Mouse (Mus musculus) WW6 (cell line): ENCODE data around the gene Sf3a2.
A peak's percentile ranks its signal among the peaks of the same experiment; 100 is the strongest.
"Not testable (repeated sequence)": the region's sequence is repeated elsewhere in the genome, so short reads cannot be mapped to it uniquely, and the experiment has no call there.

Source experiments
- DNase-seq: peaks from one replicate; pipeline ENCODE4 v3.0.0-alpha.2; 2013; ENCODE audit warnings: low read depth, low spot score

The Sf3a2 gene

DNA sequence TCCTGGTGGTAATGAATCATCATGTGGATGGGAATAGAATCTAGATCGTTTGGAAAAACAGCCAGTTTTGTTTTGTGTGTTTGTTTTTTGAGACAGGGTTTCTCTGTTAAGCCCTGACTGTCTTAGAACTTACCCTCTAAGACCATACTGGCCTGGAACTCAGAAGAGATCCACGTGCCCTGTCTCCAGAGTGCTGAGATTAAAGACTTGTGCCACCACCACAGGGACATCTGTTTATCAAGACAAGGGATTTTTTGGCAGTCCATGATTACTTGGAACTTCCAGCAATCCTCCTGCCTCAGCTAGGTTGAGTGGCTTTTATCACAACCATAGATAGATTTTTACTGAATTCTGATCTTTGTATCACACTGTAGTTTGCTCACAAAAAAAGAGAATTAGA, 26.8 kb downstream of the Sf3a2 start:
- DNase-seq, result no peak

DNA sequence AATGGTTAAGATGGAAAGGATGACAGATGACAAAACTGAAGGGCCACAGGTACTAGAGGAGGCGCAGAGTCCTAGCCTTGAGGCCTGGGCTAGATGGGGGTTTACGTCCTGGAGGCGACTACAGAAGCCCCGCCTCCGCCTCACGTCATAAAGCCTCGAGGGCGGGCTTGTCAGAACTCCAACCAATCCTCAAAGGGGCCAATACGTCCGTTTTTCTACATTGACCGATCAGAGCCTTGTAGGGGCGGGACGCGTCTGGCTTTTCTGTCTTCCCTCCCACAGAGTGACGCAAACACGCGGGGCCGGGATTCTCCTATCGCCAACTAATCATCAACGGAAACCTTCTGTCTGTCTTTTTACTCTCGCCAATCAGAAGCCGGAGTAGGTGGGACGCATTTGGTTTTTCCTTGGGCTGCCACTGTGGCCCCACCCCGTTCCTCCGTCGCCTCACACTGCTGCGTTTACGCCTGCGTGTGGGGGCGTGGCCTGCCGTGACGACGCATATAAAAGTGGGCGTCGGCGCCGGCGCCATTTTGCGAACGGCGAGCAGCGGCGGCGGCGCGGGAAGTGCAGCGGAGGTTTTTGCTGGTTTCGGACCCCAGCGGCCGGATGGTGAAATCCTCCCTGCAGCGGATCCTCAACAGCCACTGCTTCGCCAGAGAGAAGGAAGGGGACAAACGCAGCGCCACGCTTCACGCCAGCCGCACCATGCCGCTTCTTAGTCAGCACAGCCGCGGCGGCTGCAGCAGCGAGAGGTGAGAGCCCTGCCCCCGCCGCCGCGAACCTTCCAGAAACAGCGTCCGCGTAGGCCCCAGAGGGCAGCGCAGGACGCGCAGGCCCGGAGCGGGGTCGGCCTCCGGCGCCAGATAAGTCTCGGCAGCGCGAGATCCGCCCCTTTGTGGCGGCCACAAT, 28.4 kb downstream of the Sf3a2 start, which contains the start of gene Oaz1:
Oaz1 (plus strand) TSS at position 506 of the 912 bp plus-strand sequence.
- peak; percentile 98 for DNase-seq

- DNase-seq, result no peak
Measured at GRCm38 (mm10) chr10:80827063-80827869, 29.3 kb downstream of the Sf3a2 start.

DNA sequence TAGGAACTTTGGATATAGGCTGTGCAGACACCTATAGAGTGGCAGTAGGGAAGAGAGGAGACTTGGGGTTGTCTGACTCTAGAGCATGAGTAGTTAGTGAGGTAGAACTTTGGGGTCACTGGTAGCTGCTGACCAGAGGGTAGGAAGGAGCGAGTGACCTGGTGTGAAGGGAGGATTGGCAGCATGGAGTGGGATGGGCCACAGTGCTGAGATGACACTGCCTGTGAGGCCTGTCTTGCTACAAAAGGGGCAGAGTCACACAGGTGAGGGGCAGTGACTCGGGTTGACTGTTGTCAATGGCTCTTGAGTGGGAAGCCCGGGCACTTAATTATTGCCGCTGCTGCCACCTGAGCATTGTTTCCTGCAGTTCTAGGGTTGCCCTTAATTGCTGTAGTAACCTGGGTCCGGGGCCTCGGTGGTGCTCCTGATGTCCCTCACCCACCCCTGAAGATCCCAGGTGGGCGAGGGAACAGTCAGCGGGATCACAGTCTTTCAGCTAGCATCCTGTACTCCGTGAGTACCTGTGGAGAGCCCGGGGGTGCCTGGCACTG, 29.9 kb downstream of the Sf3a2 start:
- no peak for DNase-seq

- not testable (repeated sequence) for DNase-seq
Measured at GRCm38 (mm10) chr10:80828587-80828986, 30.6 kb downstream of the Sf3a2 start.

- no peak for DNase-seq
Measured at GRCm38 (mm10) chr10:80829359-80830278, 31.6 kb downstream of the Sf3a2 start.

DNA sequence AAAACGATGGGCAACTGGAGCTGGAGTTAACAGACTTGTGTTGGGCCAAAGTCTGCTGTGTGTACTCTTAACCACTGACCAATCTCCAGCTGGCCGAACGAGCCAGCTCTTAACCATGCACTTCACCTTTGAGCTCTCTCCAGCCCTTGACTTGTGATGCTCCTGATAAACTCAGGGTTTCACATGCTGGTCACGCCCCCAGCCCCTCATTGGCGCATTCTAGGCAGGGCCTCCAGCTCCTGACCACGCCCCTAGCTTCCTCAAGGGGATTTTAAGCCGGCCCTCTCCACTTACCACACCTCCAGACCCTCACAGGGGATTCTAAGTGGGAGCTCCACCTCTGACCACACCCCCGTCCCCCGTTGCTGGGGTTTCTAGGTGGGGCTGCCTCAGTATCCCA, 33.1 kb downstream of the Sf3a2 start:
- DNase-seq, result peak; percentile 80

GRCm38 (mm10) chr10:80832818-80833217, 34.8 kb downstream of the Sf3a2 start:
- DNase-seq, result no peak

- no peak for DNase-seq
Measured at GRCm38 (mm10) chr10:80835617-80836016, 37.6 kb downstream of the Sf3a2 start.

DNA sequence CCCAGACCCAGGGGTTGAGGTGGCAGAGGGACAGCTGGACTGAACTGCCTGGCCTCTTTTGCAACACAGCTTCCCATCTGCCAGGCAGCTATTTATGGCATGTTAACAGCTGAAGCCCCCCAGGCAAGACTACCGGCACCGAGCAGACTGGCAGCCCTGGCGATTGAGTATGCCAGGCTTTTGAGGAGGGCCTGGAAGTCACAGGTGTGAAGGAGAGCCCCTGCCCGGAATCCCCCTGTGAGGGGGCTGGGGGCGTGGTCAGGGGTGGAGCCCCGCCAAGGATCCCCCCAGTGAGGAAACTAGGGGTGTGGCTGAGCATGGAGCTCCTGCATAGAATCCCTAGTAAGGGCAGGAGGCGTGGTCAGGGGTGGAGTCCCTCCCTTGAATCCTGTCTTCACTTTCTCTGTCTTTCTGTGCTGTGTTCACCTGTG, 39.0 kb downstream of the Sf3a2 start:
- no peak for DNase-seq

GRCm38 (mm10) chr10:80837827-80838226, 39.8 kb downstream of the Sf3a2 start:
- no peak for DNase-seq

GRCm38 (mm10) chr10:80838346-80838912, 40.4 kb downstream of the Sf3a2 start:
- DNase-seq, result no peak

DNA sequence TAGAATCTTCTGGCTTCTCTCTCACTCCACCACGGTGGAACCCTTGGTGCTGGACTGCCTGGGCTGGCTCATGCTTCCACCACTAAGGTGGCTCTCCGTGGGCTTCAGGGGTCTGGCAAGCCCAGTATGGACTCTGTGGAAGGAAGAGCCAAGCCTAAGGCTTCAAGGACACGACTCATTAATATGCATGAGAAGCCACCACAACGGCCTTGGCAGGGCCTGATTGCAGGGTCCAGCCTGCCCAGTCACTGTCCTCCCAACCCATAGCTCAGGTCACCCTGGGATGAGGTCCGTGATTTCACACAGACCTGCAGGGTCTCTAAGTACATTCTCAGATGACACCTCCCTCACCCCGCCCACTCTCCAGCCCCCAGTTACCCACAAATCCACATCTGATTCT, 41.9 kb downstream of the Sf3a2 start:
- no peak for DNase-seq

DNA sequence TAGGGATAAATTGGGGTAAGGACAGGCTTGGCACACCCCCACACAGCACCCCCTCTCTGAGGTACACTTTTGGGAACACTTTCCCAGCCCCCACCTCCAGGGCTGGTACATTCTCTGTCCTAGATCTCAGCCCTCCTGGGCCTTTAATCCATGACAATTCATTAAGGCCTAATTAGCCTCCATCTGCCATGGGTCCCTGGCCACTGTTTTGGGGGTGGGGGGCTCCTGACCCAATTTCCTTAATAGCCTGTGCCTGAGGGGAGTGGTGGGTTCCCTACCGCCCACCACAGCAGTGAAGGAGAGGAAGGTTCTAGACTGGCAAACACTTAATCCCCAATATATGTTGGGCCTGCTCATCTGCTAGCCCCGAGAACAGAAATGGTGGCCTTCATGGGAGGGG, 43.7 kb downstream of the Sf3a2 start:
- no peak for DNase-seq

DNA sequence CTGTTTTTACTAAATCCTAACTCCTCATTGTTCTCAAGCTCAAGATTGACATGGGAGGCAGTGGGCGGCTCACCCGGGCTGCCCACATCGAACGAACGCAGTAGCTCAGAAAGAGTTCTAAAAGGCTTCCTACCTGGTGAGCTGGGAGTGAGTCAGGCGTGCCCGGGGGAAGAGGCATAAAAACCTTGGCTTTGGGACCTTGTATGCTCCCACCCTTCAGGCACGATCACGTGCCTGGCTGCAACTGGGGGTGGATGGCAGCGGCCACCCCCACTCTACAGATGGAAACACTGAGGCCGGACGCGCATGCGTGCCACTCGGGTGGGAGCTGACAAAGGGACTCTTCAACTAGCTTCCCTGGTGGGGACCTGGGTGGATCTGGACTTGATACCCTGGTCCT, 44.3 kb downstream of the Sf3a2 start:
- no peak for DNase-seq

GRCm38 (mm10) chr10:80843087-80843930, 45.3 kb downstream of the Sf3a2 start:
- DNase-seq, result no peak

DNA sequence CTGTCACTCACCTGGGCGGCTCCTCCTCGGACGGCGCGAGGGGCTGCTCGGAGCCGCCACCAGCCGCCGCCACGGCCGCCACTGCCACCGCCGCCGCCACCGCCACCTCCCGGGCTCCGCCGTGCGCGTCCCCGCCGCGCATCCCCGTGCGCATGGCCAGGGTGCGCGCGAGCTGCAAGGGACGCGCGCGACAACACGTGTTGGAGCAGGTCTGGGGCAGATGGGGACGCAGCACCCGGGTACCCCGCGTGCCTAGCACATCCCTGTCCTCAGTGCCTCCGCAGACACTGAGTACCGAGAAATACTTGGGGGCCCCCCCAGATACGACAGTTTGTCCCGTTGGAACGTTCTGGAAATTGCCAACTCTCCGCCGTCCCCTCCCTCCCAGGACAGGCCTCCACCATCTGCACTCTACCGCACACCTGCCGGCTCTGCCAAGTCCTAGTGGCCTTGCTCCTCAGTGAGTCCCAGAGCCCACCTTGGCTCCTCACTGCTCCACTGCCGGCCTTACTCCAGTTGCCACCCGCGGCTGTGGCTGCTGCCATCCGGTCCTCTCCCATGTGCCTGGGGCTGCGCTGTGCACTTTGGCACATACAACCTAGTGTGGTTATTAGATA, 46.0 kb downstream of the Sf3a2 start, which contains the start of gene Lingo3:
Lingo3 (minus strand) TSS at position 109 of the 617 bp plus-strand sequence.
- no peak for DNase-seq

DNA sequence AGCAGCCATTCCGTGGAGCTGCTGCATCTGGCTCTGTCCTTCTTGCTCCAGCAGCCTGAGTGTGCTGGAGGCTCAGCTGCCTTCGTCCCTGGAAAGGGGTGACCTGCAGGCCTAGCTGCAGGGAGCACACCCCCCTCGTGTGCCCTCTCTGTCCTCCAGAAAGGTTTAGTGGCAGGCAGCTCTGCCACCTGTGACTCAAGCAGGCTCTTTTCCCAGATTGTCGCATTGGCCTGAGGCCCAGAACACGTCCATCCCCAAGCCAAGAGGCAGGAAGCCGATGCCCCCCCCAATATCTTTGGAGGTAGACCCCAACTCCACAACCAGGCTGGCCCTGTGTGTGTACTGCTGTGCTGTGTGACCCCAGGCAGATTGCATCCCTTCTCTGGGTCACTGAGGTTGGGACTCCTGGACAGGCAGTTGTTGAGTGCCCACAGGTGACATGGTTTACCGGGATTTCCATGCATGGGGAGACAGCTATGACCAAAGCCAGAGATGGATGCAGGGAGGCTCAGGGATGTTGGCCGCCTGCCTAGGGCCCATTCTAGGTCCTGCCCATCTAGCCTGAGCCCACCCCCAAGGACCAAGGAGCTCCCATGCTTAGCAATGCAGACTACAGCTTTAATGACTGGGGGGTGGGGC, 47.2 kb downstream of the Sf3a2 start:
- DNase-seq, result no peak

DNA sequence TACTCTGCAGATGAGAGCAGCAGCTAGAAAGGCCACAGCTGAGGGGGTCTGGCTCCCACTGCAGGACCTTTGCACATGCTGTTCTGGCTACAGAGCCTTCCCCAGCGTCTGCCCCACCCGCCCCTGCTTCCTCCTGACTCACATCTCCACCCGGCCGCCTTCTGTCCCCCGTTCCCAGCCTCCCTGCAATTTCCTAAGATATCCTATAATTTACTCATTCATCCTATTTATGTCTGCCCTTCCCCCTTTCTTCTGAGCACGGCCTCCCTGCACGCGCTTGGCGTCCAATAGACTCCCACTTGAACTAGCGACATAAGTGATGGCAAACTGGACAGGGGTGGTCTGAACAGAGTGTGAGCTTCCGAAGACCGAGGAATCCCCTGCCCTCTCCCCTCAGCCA, 47.7 kb downstream of the Sf3a2 start:
- no peak for DNase-seq
